Mouse (Mus musculus): Measurements from ENCODE around the gene 0610010K14Rik. TPM values are rescaled to one million over a fixed set of nuclear protein-coding genes. Genes with fewer than 3 reads are reported as not detected.

Gene 0610010K14Rik
- polyA plus RNA-seq, 1 experiment from 2014 or later, result 183 TPM

GRCm38 (mm10) chr11:70239541-70240279 is 2.0 kb upstream of the 0610010K14Rik start, which contains the start of the genes Gm21988 and Rnasek:
Gm21988 (minus strand) TSS chr11:70239830.
Rnasek (minus strand) TSS chr11:70239842.
- Histone ChIP-seq H3K9ac (ENCODE audit: low read length) (peak within 1 kb of the TSS; percentile 88), H3K4me1 (ENCODE audit: control insufficient read depth, insufficient read depth, low read length) (peaks cover 18% of the 10 kb centered on the region)
- ATAC-seq (ENCODE audit: insufficient read depth, low FRiP score, low TSS enrichment), result peak; percentile 35; the same call in 1 of the 2 replicates

DNA sequence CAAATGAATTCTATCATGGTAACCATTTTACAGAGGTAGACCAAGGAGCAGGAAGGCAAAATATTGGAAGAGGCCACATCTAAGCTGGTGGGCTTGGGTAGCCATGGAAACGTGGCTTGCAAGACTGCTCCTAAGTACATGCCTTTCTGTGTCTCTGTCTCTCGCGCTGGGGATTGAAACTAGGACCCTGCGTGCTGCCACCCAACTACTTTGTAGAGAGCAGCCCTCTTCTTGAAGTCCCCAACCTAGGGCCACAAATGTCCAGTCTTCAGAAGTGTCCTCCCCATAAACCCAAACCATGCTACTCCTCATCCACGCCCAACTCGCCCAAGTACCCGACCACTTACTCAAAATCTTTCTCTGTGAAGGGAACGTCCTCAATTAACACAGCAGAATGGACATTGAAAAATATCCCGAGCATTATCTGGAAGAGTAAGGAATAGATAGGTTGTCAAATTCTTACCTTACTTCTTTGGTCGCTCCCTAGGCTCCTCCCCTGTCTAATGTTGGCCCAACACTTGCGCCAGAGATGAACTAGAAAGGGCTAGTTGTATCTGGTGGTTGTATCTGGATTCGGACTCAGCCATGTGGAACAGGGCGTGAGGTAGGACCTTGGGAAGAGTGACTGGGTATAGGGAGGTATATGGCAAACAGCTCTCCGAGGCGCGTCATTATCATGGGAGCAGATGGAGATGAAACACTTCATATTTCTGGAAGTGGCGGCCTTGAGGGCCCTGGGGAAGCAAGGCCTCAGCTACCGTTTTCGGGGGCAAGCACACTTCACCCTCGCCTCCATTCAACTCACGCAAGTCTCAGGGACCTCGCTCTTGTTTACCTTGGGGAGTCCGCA is 1.1 kb upstream of the 0610010K14Rik start:
- 14% methylated on average over 23 of the region's 23 CpGs for WGBS
- DNase-seq (ENCODE audit: low spot score), result no peak
- H3K27ac ChIP-seq (ENCODE audit: low read depth, low read length), result peak overlapping the region; percentile 21; the same call in 1 of the 2 replicates
- H3K9me3 ChIP-seq (ENCODE audit: control insufficient read depth, low read length), result no peaks in the 10 kb centered on the region
- peak overlapping the region; percentile 97 for H3K4me2 ChIP-seq (ENCODE audit: low read depth)
- no peaks in the 10 kb centered on the region for H3K27me3 ChIP-seq (ENCODE audit: control insufficient read depth, insufficient read depth, low read length)
- ATAC-seq (ENCODE audit: insufficient read depth, low FRiP score, low TSS enrichment), result no peak
- peak overlapping the region; percentile 88 for H3K9ac ChIP-seq (ENCODE audit: low read length)
- peaks cover 18% of the 10 kb centered on the region for H3K4me1 ChIP-seq (ENCODE audit: control insufficient read depth, insufficient read depth, low read length)
- H3K4me3 ChIP-seq (ENCODE audit: low read depth, low read length), result peak overlapping the region; percentile 94
- 0 out of 2 replicates have a peak, but pooled peaks cover 4% of the 10 kb centered on the region for H3K36me3 ChIP-seq (ENCODE audit: control insufficient read depth, insufficient read depth, low read length)

More at GRCm38 (mm10) chr11:70239541-70240279, 2.0 kb upstream of the 0610010K14Rik start, which contains the start of the genes Gm21988 and Rnasek:
- peak; percentile 88 for DNase-seq (ENCODE audit: low spot score)
- Histone ChIP-seq H3K4me2 (ENCODE audit: low read depth) (peak within 1 kb of the TSS; percentile 97), H3K9me3 (ENCODE audit: control insufficient read depth, low read length) (no peaks in the 10 kb centered on the region), H3K27me3 (ENCODE audit: control insufficient read depth, insufficient read depth, low read length) (no peaks in the 10 kb centered on the region), H3K4me3 (ENCODE audit: low read depth, low read length) (peak within 1 kb of the TSS; percentile 94), H3K27ac (ENCODE audit: low read depth, low read length) (peak within 1 kb of the TSS; percentile 21; the same call in 1 of the 2 replicates), H3K36me3 (ENCODE audit: control insufficient read depth, insufficient read depth, low read length) (0 out of 2 replicates have a peak, but pooled peaks cover 4% of the 10 kb centered on the region)
- WGBS, result 0% methylated on average over 30 of the region's 35 CpGs

DNA sequence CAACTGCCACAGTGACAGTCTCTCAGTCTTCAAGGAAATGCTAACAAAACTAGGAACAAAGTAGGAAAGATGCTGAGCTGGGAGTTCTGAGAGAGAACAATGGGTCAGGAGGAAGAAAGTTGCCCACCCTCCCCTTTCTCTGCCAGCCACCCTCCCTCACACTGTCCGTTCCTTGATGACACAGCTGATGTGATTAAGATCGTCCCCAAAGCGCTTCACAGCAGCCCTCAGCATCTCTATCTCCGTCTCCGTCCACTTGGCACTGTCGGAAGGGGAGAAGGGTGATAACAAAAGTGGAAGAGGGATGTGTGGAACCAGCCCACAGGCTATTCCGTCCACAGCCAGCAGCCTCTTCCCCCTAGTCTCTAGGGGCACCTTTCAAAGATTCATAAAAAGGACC is 997 bp downstream of the 0610010K14Rik start:
- DNase-seq (ENCODE audit: low spot score), result no peak
- no peak overlapping the region for H3K27ac ChIP-seq (ENCODE audit: low read depth, low read length)
- no peaks in the 10 kb centered on the region for H3K9me3 ChIP-seq (ENCODE audit: control insufficient read depth, low read length)
- 0 out of 2 replicates have a peak, but pooled peaks cover 4% of the 10 kb centered on the region for H3K36me3 ChIP-seq (ENCODE audit: control insufficient read depth, insufficient read depth, low read length)
- peak overlapping the region; percentile 94 for H3K4me3 ChIP-seq (ENCODE audit: low read depth, low read length)
- peak overlapping the region; percentile 82 for H3K9ac ChIP-seq (ENCODE audit: low read length)
- H3K4me2 ChIP-seq (ENCODE audit: low read depth), result peak overlapping the region; percentile 97
- H3K27me3 ChIP-seq (ENCODE audit: control insufficient read depth, insufficient read depth, low read length), result no peaks in the 10 kb centered on the region
- WGBS, result 56% methylated on average over 7 of the region's 7 CpGs
- no peak for ATAC-seq (ENCODE audit: insufficient read depth, low FRiP score, low TSS enrichment)
- peaks cover 18% of the 10 kb centered on the region for H3K4me1 ChIP-seq (ENCODE audit: control insufficient read depth, insufficient read depth, low read length)

DNA sequence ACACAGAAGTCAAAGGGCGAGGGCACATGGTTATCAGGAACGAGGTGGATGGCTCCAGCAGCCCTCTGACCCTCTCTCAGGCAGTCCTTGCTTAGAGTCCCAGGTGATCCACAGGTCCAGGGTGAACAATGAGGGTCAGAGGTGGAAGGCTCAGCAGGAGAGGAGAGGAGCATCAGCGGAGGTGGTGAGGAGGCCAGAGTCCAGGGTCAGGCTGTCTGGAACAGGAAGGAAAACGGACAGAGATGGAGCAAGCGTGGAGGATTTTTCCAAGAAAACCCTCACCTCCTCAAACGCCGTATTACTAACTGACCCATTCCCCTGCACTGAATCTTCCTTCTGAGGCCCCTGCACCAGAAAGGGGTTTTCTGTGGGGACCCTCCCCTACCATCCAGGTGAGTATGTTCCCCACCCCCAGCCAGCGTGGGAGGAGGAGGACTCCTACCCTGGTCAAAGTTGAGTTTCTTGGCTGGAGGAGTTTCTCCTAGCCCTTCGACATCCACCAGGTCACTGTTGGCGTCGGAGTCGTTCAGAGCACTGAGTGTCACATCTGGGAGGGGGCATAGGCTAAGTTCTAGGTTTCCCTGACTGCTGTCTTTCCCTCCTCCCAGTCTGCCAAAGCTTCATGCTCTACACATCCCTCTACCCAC is 2.3 kb downstream of the 0610010K14Rik start:
- WGBS, result 92% methylated on average over 12 of the region's 12 CpGs
- Histone ChIP-seq H3K36me3 (ENCODE audit: control insufficient read depth, insufficient read depth, low read length) (0 out of 2 replicates have a peak, but pooled peaks cover 4% of the 10 kb centered on the region), H3K4me2 (ENCODE audit: low read depth) (no peak overlapping the region), H3K9me3 (ENCODE audit: control insufficient read depth, low read length) (no peaks in the 10 kb centered on the region), H3K4me1 (ENCODE audit: control insufficient read depth, insufficient read depth, low read length) (peaks cover 16% of the 10 kb centered on the region), H3K4me3 (ENCODE audit: low read depth, low read length) (no peak overlapping the region), H3K9ac (ENCODE audit: low read length) (no peak overlapping the region), H3K27ac (ENCODE audit: low read depth, low read length) (no peak overlapping the region), H3K27me3 (ENCODE audit: control insufficient read depth, insufficient read depth, low read length) (peaks cover under 1% of the 10 kb centered on the region)
- no peak for ATAC-seq (ENCODE audit: insufficient read depth, low FRiP score, low TSS enrichment)
- DNase-seq (ENCODE audit: low spot score), result peak; percentile 1

DNA sequence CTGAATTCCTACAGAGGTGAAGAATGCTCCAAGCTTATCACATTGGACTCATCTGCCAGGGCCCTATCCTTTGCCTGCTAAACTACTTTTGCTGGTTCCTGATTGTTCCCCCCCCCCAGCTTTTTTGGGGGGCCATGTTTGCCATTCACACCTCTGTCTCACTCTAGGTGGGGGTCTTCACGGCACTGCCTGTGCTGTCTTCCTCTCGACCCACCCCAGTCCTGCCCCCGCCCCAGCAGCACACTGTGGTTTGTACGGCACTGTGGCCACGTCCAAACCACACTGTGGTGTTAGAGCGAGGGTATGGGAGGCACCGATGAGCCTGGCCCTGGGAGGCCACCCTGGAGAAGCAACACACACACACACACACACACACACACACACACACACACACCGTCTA is 3.2 kb downstream of the 0610010K14Rik start:
- H3K36me3 ChIP-seq (ENCODE audit: control insufficient read depth, insufficient read depth, low read length), result 0 out of 2 replicates have a peak, but pooled peaks cover 4% of the 10 kb centered on the region
- no peak overlapping the region for H3K4me3 ChIP-seq (ENCODE audit: low read depth, low read length)
- 89% methylated on average over 8 of the region's 8 CpGs for WGBS
- H3K9me3 ChIP-seq (ENCODE audit: control insufficient read depth, low read length), result no peaks in the 10 kb centered on the region
- DNase-seq (ENCODE audit: low spot score) (peak; percentile 2), ATAC-seq (ENCODE audit: insufficient read depth, low FRiP score, low TSS enrichment) (no peak)
- no peak overlapping the region for H3K27ac ChIP-seq (ENCODE audit: low read depth, low read length)
- no peak overlapping the region for H3K9ac ChIP-seq (ENCODE audit: low read length)
- H3K4me1 ChIP-seq (ENCODE audit: control insufficient read depth, insufficient read depth, low read length), result peaks cover 14% of the 10 kb centered on the region
- H3K27me3 ChIP-seq (ENCODE audit: control insufficient read depth, insufficient read depth, low read length), result peaks cover 9% of the 10 kb centered on the region
- no peak overlapping the region for H3K4me2 ChIP-seq (ENCODE audit: low read depth)

DNA sequence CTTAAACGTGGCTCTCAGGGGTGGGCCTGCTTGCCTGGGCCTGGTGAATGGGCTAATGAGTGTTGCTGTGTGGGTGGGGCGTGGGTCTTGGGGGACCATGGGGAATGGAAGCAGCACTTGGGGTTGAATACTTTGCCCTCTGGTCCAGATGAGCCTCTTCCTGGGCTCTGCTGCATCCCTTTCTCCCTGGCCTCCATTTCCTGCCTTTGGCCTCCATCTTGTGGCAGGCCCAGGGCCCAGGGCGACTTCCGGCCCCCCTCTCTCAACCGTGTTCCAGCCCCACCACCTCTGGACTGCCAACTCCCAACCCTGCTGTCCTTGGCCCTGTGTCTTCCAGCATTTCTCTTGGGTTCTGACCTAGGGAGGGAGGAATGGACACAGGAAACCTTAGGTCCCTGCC is 3.7 kb downstream of the 0610010K14Rik start:
- DNase-seq (ENCODE audit: low spot score) (peak; percentile 8), ATAC-seq (ENCODE audit: insufficient read depth, low FRiP score, low TSS enrichment) (no peak)
- H3K9me3 ChIP-seq (ENCODE audit: control insufficient read depth, low read length), result no peaks in the 10 kb centered on the region
- H3K27ac ChIP-seq (ENCODE audit: low read depth, low read length), result no peak overlapping the region
- H3K4me1 ChIP-seq (ENCODE audit: control insufficient read depth, insufficient read depth, low read length), result peaks cover 15% of the 10 kb centered on the region
- 0 out of 2 replicates have a peak, but pooled peaks cover 4% of the 10 kb centered on the region for H3K36me3 ChIP-seq (ENCODE audit: control insufficient read depth, insufficient read depth, low read length)
- H3K9ac ChIP-seq (ENCODE audit: low read length), result no peak overlapping the region
- H3K4me2 ChIP-seq (ENCODE audit: low read depth), result no peak overlapping the region
- no peak overlapping the region for H3K4me3 ChIP-seq (ENCODE audit: low read depth, low read length)
- 65% methylated on average over 5 of the region's 5 CpGs for WGBS
- H3K27me3 ChIP-seq (ENCODE audit: control insufficient read depth, insufficient read depth, low read length), result peaks cover 14% of the 10 kb centered on the region

DNA sequence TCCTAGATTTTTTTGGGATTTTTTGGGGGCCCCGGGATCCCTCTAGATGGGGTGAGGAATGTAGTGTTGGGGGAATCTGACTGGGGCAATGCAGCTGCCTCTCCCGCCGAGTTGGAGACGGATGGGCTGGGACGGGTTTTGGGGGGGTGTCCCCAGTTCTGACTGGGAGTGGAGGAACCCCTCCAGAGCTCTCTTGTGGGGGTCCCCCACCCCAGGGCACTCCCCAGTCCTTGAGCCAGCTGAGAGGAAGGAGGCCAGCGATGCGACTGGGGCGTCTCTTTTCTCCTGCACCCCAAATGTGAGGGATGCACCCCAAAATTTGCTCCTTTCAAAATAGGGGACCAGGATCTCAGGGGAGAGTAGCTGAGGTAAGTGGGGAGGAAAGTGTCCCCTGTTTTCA is 4.7 kb downstream of the 0610010K14Rik start:
- no peaks in the 10 kb centered on the region for H3K9me3 ChIP-seq (ENCODE audit: control insufficient read depth, low read length)
- peaks cover 23% of the 10 kb centered on the region for H3K27me3 ChIP-seq (ENCODE audit: control insufficient read depth, insufficient read depth, low read length)
- peaks cover 7% of the 10 kb centered on the region for H3K4me1 ChIP-seq (ENCODE audit: control insufficient read depth, insufficient read depth, low read length)
- no peak overlapping the region for H3K27ac ChIP-seq (ENCODE audit: low read depth, low read length)
- DNase-seq (ENCODE audit: low spot score) (no peak), ATAC-seq (ENCODE audit: insufficient read depth, low FRiP score, low TSS enrichment) (no peak)
- H3K4me3 ChIP-seq (ENCODE audit: low read depth, low read length), result no peak overlapping the region; the same call in 1 of the 2 replicates
- H3K36me3 ChIP-seq (ENCODE audit: control insufficient read depth, insufficient read depth, low read length), result 0 out of 2 replicates have a peak, but pooled peaks cover 4% of the 10 kb centered on the region
- WGBS, result 45% methylated on average over 8 of the region's 8 CpGs
- peak overlapping the region; percentile 47 for H3K9ac ChIP-seq (ENCODE audit: low read length)
- peak overlapping the region; percentile 40 for H3K4me2 ChIP-seq (ENCODE audit: low read depth)

GRCm38 (mm10) chr11:70232546-70232945 is 5.2 kb downstream of the 0610010K14Rik start:
- Histone ChIP-seq H3K27ac (ENCODE audit: low read depth, low read length) (no peak overlapping the region), H3K9ac (ENCODE audit: low read length) (peak overlapping the region; percentile 47), H3K9me3 (ENCODE audit: control insufficient read depth, low read length) (no peaks in the 10 kb centered on the region), H3K4me1 (ENCODE audit: control insufficient read depth, insufficient read depth, low read length) (peaks cover 7% of the 10 kb centered on the region), H3K27me3 (ENCODE audit: control insufficient read depth, insufficient read depth, low read length) (peaks cover 27% of the 10 kb centered on the region), H3K4me2 (ENCODE audit: low read depth) (peak overlapping the region; percentile 40), H3K4me3 (ENCODE audit: low read depth, low read length) (peak overlapping the region; percentile 24; the same call in 1 of the 2 replicates), H3K36me3 (ENCODE audit: control insufficient read depth, insufficient read depth, low read length) (0 out of 2 replicates have a peak, but pooled peaks cover 4% of the 10 kb centered on the region)
- no peak for ATAC-seq (ENCODE audit: insufficient read depth, low FRiP score, low TSS enrichment)
- DNase-seq (ENCODE audit: low spot score), result peak; percentile 64
- 4% methylated on average over 10 of the region's 10 CpGs for WGBS
